Mouse (Mus musculus) lung, adult 2 months (tissue): ENCODE measurements at regions not wholly inside any gene's neighbourhood (a gene's known extent, or its start where the extent isn't known, plus 50 kb on each side); places are given as distances from the start of the nearest gene placed in this dataset.

Experiments
- CTCF ChIP-seq: fragments of 200-500 bp; IDR thresholded peaks from 2 replicates; pipeline ENCODE4 v1.5.1; 2011; ENCODE audit warnings: mild to moderate bottlenecking, low read length, control low read depth; ENCODE audit not compliant: insufficient read depth
- POLR2A ChIP-seq: fragments of 200-500 bp; IDR thresholded peaks from 2 replicates; pipeline ENCODE4 v1.6.1; 2011; ENCODE audit warnings: low read depth, mild to moderate bottlenecking, control low read depth, low read length, borderline replicate concordance; ENCODE audit errors: extremely low read depth

DNA sequence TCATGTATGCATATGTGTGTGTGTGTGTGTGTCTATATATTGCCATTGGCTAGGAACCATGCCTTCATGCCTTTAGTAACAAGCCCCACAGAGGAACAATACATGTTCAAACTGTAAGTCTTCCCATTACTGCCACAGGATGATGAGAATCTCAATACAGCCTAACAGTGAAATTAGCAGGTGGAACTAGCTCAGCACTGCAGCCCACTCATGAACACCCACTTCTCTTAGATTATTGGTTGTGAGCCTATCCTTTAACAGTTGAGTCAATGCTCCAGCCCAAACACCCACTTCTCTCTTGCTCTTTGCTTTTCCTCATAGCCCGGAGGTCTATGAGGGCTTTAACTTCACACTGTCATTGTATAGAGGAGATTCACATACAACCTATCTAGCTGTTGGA lies 287.5 kb upstream of the Plxna2 start:
- TF ChIP-seq POLR2A, result no peak
- TF ChIP-seq CTCF, result no peak
